Mouse (Mus musculus) megakaryocyte, embryonic 14.5 days (primary cell): ENCODE measurements around the gene Ulk2.

Source experiments
- FLI1 ChIP-seq: IDR thresholded peaks from 2 replicates; pipeline ENCODE4 v1.6.1; 2012; ENCODE audit warnings: low read length, inconsistent platforms, mixed read lengths
- GATA1 ChIP-seq: IDR thresholded peaks from 3 replicates; pipeline ENCODE4 v1.6.1; 2012; ENCODE audit warnings: mixed read lengths, low read length, inconsistent platforms, borderline replicate concordance

DNA sequence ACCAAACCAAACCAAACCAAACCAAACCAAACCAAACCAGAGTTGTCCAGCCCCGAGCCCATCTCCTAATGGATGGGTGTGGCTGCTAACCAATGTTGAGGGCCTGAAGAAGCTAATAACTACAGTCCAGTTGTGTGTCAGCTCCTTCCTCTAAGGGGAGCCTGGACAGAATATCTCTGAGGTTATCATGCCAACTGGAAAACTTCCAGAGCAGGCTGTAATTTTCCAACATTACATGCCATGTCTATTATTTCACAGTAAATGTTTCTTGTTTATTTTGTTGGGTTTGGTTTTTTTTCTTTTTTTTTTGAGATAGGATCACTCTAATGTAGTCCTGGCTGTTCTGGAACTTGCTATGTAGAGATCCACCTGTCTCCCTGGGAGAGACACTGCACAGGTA, 4.4 kb upstream of the Ulk2 start:
- TF ChIP-seq GATA1 (no peak), FLI1 (no peak)
